Mouse (Mus musculus): Measurements from ENCODE around the gene Acot6. TPM values are rescaled to one million over a fixed set of nuclear protein-coding genes. Genes with fewer than 3 reads are reported as not detected.
A peak's percentile ranks its signal among the peaks of the same experiment; 100 is the strongest.

Gene Acot6
- polyA plus RNA-seq, 1 experiment from 2014 or later, result 1.5 TPM

DNA sequence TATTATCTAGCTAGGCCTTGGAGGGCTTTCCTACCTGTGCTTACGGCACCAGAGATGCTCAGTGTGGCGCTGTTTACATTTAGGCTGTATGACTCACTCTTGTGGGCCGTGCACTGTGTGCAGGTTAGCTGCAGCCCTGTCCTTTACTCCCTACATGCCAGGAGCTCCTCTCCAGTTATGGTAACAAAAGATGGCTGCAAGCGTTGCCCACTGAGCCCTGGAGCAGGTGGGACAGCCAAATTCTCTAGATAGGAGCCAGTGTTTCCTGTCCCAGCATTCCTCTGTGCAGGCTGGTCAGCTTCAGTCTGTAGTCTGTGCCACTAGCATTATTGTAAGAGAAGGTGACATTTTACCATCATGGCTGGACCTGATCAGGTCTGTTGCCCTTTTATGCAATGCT, 40.8 kb downstream of the Acot6 start:
- H3K9ac ChIP-seq, result no peak overlapping the region
- no peak overlapping the region for H3K4me3 ChIP-seq (replicated peaks; ENCODE audit: low read length)
- no peak overlapping the region for H3K27ac ChIP-seq
- no peaks in the 10 kb centered on the region for H3K4me1 ChIP-seq (replicated peaks; ENCODE audit: control insufficient read depth, insufficient read depth, low read length)
- H3K27me3 ChIP-seq (ENCODE audit: control insufficient read depth, insufficient read depth, low read length), result no peaks in the 10 kb centered on the region
- H3K9me3 ChIP-seq (ENCODE audit: control insufficient read depth, low read length), result no peaks in the 10 kb centered on the region
- no peak overlapping the region for H3K4me2 ChIP-seq (replicated peaks)
- no peak for DNase-seq (ENCODE audit: low spot score)
- no peak for ATAC-seq (ENCODE audit: low FRiP score)
- 91% methylated on average over 4 of the region's 4 CpGs for WGBS
- H3K36me3 ChIP-seq (replicated peaks; ENCODE audit: control insufficient read depth, insufficient read depth), result peaks cover 36% of the 10 kb centered on the region

GRCm38 (mm10) chr12:84142281-84143050, 42.0 kb downstream of the Acot6 start:
- H3K4me3 ChIP-seq (replicated peaks; ENCODE audit: low read length), result no peak overlapping the region
- DNase-seq (ENCODE audit: low spot score) (no peak), ATAC-seq (ENCODE audit: low FRiP score) (no peak)
- no peaks in the 10 kb centered on the region for H3K9me3 ChIP-seq (ENCODE audit: control insufficient read depth, low read length)
- H3K36me3 ChIP-seq (replicated peaks; ENCODE audit: control insufficient read depth, insufficient read depth), result peaks cover 24% of the 10 kb centered on the region
- no peaks in the 10 kb centered on the region for H3K4me1 ChIP-seq (replicated peaks; ENCODE audit: control insufficient read depth, insufficient read depth, low read length)
- WGBS, result 42% methylated on average over 14 of the region's 14 CpGs
- H3K27me3 ChIP-seq (ENCODE audit: control insufficient read depth, insufficient read depth, low read length), result no peaks in the 10 kb centered on the region
- no peak overlapping the region for H3K27ac ChIP-seq
- no peak overlapping the region for H3K9ac ChIP-seq
- H3K4me2 ChIP-seq (replicated peaks), result no peak overlapping the region

GRCm38 (mm10) chr12:84147954-84148621, 47.6 kb downstream of the Acot6 start, which contains the start of gene Pnma1:
Gene Pnma1 (minus strand): TSS chr12:84148489.
- Histone ChIP-seq H3K36me3 (replicated peaks; ENCODE audit: control insufficient read depth, insufficient read depth) (peaks cover 11% of the 10 kb centered on the region), H3K4me1 (replicated peaks; ENCODE audit: control insufficient read depth, insufficient read depth, low read length) (peaks cover 11% of the 10 kb centered on the region; the same call in 1 of the 2 replicates), H3K4me3 (replicated peaks; ENCODE audit: low read length) (peak within 1 kb of the TSS; percentile 60), H3K9me3 (ENCODE audit: control insufficient read depth, low read length) (no peaks in the 10 kb centered on the region), H3K9ac (peak within 1 kb of the TSS; percentile 74), H3K27me3 (ENCODE audit: control insufficient read depth, insufficient read depth, low read length) (no peaks in the 10 kb centered on the region), H3K27ac (peak within 1 kb of the TSS; percentile 70), H3K4me2 (replicated peaks) (peak within 1 kb of the TSS; percentile 88)
- WGBS, result 0% methylated on average over 50 of the region's 50 CpGs
- ATAC-seq (ENCODE audit: low FRiP score), result peak; percentile 90
- peak; percentile 89 for DNase-seq (ENCODE audit: low spot score)

DNA sequence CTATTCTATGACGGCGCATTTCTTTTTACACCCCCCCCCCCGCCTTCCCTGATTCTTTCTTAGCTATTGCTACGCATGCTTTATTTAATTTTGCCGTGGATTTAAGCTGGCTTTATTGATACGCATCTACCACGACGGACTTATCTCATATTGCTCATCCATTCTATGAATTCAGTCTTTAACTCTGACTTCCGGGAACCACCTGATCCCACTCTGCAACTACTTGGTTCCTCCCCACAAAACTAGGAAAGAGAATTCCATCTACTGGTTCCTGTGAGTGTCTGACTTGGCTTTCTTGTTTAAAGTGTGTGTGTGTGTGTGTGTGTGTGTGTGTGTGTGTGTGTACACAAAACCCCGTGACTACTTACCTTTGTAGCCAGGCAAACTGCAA, 48.2 kb downstream of the Acot6 start:
- ATAC-seq (ENCODE audit: low FRiP score), result peak; percentile 16; the same call in 1 of the 2 replicates
- peak overlapping the region; percentile 60 for H3K4me3 ChIP-seq (replicated peaks; ENCODE audit: low read length)

DNA sequence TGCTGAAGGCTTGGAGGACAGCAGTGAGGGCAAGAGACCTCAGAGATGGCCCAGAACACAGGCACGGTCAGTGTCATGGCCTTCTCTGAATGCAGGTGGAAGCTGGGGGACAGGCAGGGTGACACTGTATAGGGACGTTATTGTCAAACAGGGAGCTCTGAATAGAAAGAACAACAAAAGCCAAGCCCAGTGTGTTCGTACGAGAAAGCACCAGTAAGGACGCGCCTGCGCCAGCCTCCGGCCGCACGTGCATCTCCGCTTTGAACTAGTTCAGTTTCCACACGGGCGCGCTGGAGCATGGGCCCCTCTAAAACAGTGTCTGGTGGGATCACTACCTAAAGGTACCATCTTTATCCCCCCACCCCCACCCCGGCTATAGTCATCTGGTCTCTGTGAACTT, 49.5 kb downstream of the Acot6 start:
- Histone ChIP-seq H3K27ac (no peak overlapping the region), H3K9me3 (ENCODE audit: control insufficient read depth, low read length) (no peaks in the 10 kb centered on the region), H3K9ac (no peak overlapping the region), H3K4me3 (replicated peaks; ENCODE audit: low read length) (no peak overlapping the region), H3K4me1 (replicated peaks; ENCODE audit: control insufficient read depth, insufficient read depth, low read length) (peaks cover 11% of the 10 kb centered on the region; the same call in 1 of the 2 replicates), H3K4me2 (replicated peaks) (0 out of 2 replicates have a peak overlapping the region, but pooled peaks have one; percentile 6), H3K27me3 (ENCODE audit: control insufficient read depth, insufficient read depth, low read length) (no peaks in the 10 kb centered on the region), H3K36me3 (replicated peaks; ENCODE audit: control insufficient read depth, insufficient read depth) (peaks cover 25% of the 10 kb centered on the region)
- DNase-seq (ENCODE audit: low spot score) (no peak), ATAC-seq (ENCODE audit: low FRiP score) (no peak)
- WGBS, result 34% methylated on average over 15 of the region's 15 CpGs

More for the DNA sequence above, 48.2 kb downstream of the Acot6 start:
- DNase-seq (ENCODE audit: low spot score), result no peak
- peak overlapping the region; percentile 70 for H3K27ac ChIP-seq
- no peaks in the 10 kb centered on the region for H3K9me3 ChIP-seq (ENCODE audit: control insufficient read depth, low read length)
- H3K9ac ChIP-seq, result peak overlapping the region; percentile 74
- H3K4me2 ChIP-seq (replicated peaks), result peak overlapping the region; percentile 88
- peaks cover 11% of the 10 kb centered on the region; the same call in 1 of the 2 replicates for H3K4me1 ChIP-seq (replicated peaks; ENCODE audit: control insufficient read depth, insufficient read depth, low read length)
- H3K27me3 ChIP-seq (ENCODE audit: control insufficient read depth, insufficient read depth, low read length), result no peaks in the 10 kb centered on the region
- 5% methylated on average over 10 of the region's 10 CpGs for WGBS
- H3K36me3 ChIP-seq (replicated peaks; ENCODE audit: control insufficient read depth, insufficient read depth), result peaks cover 15% of the 10 kb centered on the region

DNA sequence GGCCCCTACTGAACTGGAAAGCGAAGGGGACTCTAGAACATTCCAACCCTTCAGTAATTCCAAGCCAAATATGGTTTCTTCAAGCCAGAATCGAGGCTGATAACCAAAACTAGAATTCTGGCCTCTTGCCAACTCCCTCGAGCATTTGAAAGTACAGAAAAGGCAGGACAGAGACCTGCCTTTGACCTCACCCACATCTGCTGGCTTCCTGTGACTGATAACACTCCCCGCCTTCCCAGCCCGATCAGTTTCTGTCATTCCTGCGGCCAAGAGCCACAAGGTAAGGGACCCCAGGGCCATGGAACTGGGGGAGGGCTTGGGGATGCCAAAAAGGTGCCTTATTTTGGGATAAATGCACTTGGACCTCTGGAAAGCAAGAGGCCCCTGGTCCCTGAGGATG, 50.5 kb downstream of the Acot6 start:
- Histone ChIP-seq H3K36me3 (replicated peaks; ENCODE audit: control insufficient read depth, insufficient read depth) (peaks cover 34% of the 10 kb centered on the region), H3K27me3 (ENCODE audit: control insufficient read depth, insufficient read depth, low read length) (no peaks in the 10 kb centered on the region), H3K27ac (no peak overlapping the region), H3K4me1 (replicated peaks; ENCODE audit: control insufficient read depth, insufficient read depth, low read length) (peaks cover 11% of the 10 kb centered on the region; the same call in 1 of the 2 replicates), H3K4me2 (replicated peaks) (no peak overlapping the region), H3K9ac (no peak overlapping the region), H3K9me3 (ENCODE audit: control insufficient read depth, low read length) (no peaks in the 10 kb centered on the region), H3K4me3 (replicated peaks; ENCODE audit: low read length) (no peak overlapping the region)
- ATAC-seq (ENCODE audit: low FRiP score) (no peak), DNase-seq (ENCODE audit: low spot score) (no peak)
- WGBS, result 67% methylated on average over 6 of the region's 6 CpGs

GRCm38 (mm10) chr12:84151911-84152310, 51.5 kb downstream of the Acot6 start:
- Histone ChIP-seq H3K9me3 (ENCODE audit: control insufficient read depth, low read length) (no peaks in the 10 kb centered on the region), H3K27me3 (ENCODE audit: control insufficient read depth, insufficient read depth, low read length) (no peaks in the 10 kb centered on the region), H3K4me1 (replicated peaks; ENCODE audit: control insufficient read depth, insufficient read depth, low read length) (peaks cover 11% of the 10 kb centered on the region; the same call in 1 of the 2 replicates), H3K4me2 (replicated peaks) (no peak overlapping the region), H3K4me3 (replicated peaks; ENCODE audit: low read length) (no peak overlapping the region), H3K9ac (no peak overlapping the region), H3K27ac (no peak overlapping the region), H3K36me3 (replicated peaks; ENCODE audit: control insufficient read depth, insufficient read depth) (peaks cover 43% of the 10 kb centered on the region)
- ATAC-seq (ENCODE audit: low FRiP score) (no peak), DNase-seq (ENCODE audit: low spot score) (no peak)
- 91% methylated on average over 10 of the region's 10 CpGs for WGBS

- H3K27ac ChIP-seq, result no peak overlapping the region
- 80% methylated on average over 32 of the region's 32 CpGs for WGBS
- no peak for DNase-seq (ENCODE audit: low spot score)
Measured at GRCm38 (mm10) chr12:84152352-84153190, 52.1 kb downstream of the Acot6 start.

GRCm38 (mm10) chr12:84153414-84153813, 53.0 kb downstream of the Acot6 start:
- peaks cover 53% of the 10 kb centered on the region for H3K36me3 ChIP-seq (replicated peaks; ENCODE audit: control insufficient read depth, insufficient read depth)
- H3K27me3 ChIP-seq (ENCODE audit: control insufficient read depth, insufficient read depth, low read length), result no peaks in the 10 kb centered on the region
- H3K4me3 ChIP-seq (replicated peaks; ENCODE audit: low read length), result no peak overlapping the region
- peaks cover 11% of the 10 kb centered on the region; the same call in 1 of the 2 replicates for H3K4me1 ChIP-seq (replicated peaks; ENCODE audit: control insufficient read depth, insufficient read depth, low read length)
- no peak for ATAC-seq (ENCODE audit: low FRiP score)
- no peak overlapping the region for H3K9ac ChIP-seq
- no peak overlapping the region for H3K4me2 ChIP-seq (replicated peaks)
- H3K27ac ChIP-seq, result no peak overlapping the region
- no peak for DNase-seq (ENCODE audit: low spot score)
- no peaks in the 10 kb centered on the region for H3K9me3 ChIP-seq (ENCODE audit: control insufficient read depth, low read length)
- 88% methylated on average over 6 of the region's 6 CpGs for WGBS

More at GRCm38 (mm10) chr12:84152352-84153190, 52.1 kb downstream of the Acot6 start:
- Histone ChIP-seq H3K4me2 (replicated peaks) (no peak overlapping the region), H3K9me3 (ENCODE audit: control insufficient read depth, low read length) (no peaks in the 10 kb centered on the region), H3K27me3 (ENCODE audit: control insufficient read depth, insufficient read depth, low read length) (no peaks in the 10 kb centered on the region), H3K4me1 (replicated peaks; ENCODE audit: control insufficient read depth, insufficient read depth, low read length) (peaks cover 11% of the 10 kb centered on the region; the same call in 1 of the 2 replicates), H3K4me3 (replicated peaks; ENCODE audit: low read length) (no peak overlapping the region), H3K9ac (no peak overlapping the region), H3K36me3 (replicated peaks; ENCODE audit: control insufficient read depth, insufficient read depth) (peaks cover 45% of the 10 kb centered on the region)
- ATAC-seq (ENCODE audit: low FRiP score), result no peak

All from hindbrain, embryonic 14.5 days (tissue).